Mouse (Mus musculus) G1E (cell line): Measurements from ENCODE around the gene Aldh2. TPM values are rescaled to one million over a fixed set of nuclear protein-coding genes. Genes with fewer than 3 reads are reported as not detected.

Source experiments
- ATAC-seq: 2 replicates; pipeline ENCODE4 v1.8.0; 2016; ENCODE audit warnings: mild to moderate bottlenecking; ENCODE audit not compliant: insufficient number of reproducible peaks, poor library complexity, low FRiP score, severe bottlenecking; ENCODE audit errors: extremely low read depth
- DNase-seq: peaks from one replicate; pipeline ENCODE4 v3.0.0; 2012; ENCODE audit warnings: low spot score
- H3K27me3 ChIP-seq: 2 replicates; pipeline ENCODE4 v1.6.1; 2012; ENCODE audit warnings: mild to moderate bottlenecking, low read length, inconsistent platforms; ENCODE audit not compliant: insufficient read depth
- H3K36me3 ChIP-seq: replicated peaks from 2 replicates; pipeline ENCODE3; 2012; ENCODE audit warnings: mild to moderate bottlenecking, inconsistent platforms
- H3K4me1 ChIP-seq: 2 replicates; pipeline ENCODE4 v1.6.1; 2012; ENCODE audit warnings: low read depth, low read length, inconsistent platforms, mixed read lengths; ENCODE audit not compliant: insufficient read depth
- H3K4me3 ChIP-seq: 2 replicates; pipeline ENCODE4 v1.5.1; 2012; ENCODE audit warnings: low read depth, mild to moderate bottlenecking, inconsistent platforms, low read length, moderate library complexity, mixed read lengths
- H3K9me3 ChIP-seq: replicated peaks from 2 replicates; pipeline ENCODE4 v1.6.1; 2012; ENCODE audit warnings: inconsistent platforms
- CTCF ChIP-seq: IDR thresholded peaks from 2 replicates; pipeline ENCODE4 v1.5.1; 2012; ENCODE audit warnings: low read depth, low read length, inconsistent platforms, mixed read lengths
- GATA1 ChIP-seq: IDR thresholded peaks from 2 replicates; pipeline ENCODE4 v1.6.1; 2012; ENCODE audit warnings: borderline replicate concordance, low read length, inconsistent platforms, mixed read lengths
- GATA2 ChIP-seq: IDR thresholded peaks from 2 replicates; pipeline ENCODE4 v1.6.1; 2012; ENCODE audit warnings: low read depth, low read length, inconsistent platforms, borderline replicate concordance
- POLR2AphosphoS5 ChIP-seq: IDR thresholded peaks from 2 replicates; pipeline ENCODE4 v1.6.1; 2012; ENCODE audit warnings: low read depth, low read length, inconsistent platforms; ENCODE audit not compliant: insufficient replicate concordance
- TAL1 ChIP-seq: conservative IDR thresholded peaks from 2 replicates; pipeline ENCODE4 v1.6.1; 2012; ENCODE audit warnings: low read depth, low read length, inconsistent platforms, mixed read lengths
- polyA plus RNA-seq: library from polyadenylated mRNA; stranded (reverse); fragments of >175 nt; gene quantifications from 2 replicates; pipeline ENCODE4 v1.2.3, GENCODE M21; 2012
- total RNA-seq, 2 experiments: library from RNA; stranded (forward) in 1 of 2; stranded (reverse) in 1 of 2; fragments of 200-1000 nt in 1 of 2; fragments of >200 nt in 1 of 2; fragmentation: Nextera tagmentation in 1 of 2; gene quantifications; 2 replicates each; pipeline ENCODE4 v1.2.3; 2014 to 2017

Gene Aldh2
- total and polyA plus RNA-seq, 3 experiments = 45.7 to 122 (median 117) TPM

DNA sequence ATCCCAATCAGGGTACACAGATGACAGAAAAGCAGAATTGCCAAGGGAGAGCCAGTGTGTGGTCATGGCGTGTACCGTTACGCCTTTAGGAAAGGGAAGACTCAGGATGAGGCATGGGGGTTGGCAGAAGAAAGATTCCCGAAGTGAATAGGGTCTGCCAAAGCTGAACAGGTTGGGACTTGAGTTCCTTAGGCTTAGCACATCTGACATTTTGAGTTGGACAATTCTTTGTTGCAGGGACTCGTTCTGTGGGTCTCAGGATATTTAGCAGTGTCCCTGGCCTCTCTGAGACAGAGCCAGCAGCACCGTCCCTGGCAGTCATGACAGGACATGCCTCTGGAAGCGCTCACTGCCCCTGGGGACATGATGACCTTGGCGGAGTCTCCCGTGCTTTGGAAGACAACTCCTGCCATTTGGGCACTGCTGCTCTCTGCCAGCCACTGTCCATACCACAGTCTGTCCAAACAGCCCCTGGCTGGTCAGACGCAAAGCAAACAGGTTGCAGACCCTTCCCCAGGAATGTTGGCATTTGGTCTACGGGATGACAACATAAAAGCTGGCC is 16.6 kb downstream of the Aldh2 start:
- H3K4me1 ChIP-seq = peaks cover 3% of the 10 kb centered on the region
- H3K27me3 ChIP-seq = peaks cover 10% of the 10 kb centered on the region
- no peaks in the 10 kb centered on the region for H3K9me3 ChIP-seq
- ATAC-seq = no peak
- H3K4me3 ChIP-seq = no peak overlapping the region
- no peak for TF ChIP-seq TAL1
- TF ChIP-seq GATA1 = no peak
- TF ChIP-seq POLR2AphosphoS5 = no peak
- no peak for TF ChIP-seq GATA2
- no peak for TF ChIP-seq CTCF
- DNase-seq = no peak
- H3K36me3 ChIP-seq = peaks cover 54% of the 10 kb centered on the region

DNA sequence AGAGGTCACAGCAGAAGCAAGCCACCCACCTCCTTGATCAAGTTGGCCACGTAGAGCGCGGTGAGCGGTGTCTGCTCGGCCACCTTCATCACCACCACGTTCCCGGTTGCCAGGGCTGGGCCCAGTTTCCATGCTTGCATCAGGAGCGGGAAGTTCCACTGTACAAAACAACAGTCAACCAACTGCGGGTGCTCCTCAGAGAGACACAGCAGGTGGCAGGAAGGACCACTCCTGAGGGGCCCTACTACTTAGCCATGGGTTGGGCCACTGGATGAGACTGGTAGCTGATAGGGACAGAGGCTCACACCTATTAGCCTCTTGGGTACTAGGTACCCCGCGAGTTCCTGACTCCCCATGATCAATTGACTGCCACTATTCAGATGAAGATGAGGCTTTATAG is 17.8 kb downstream of the Aldh2 start:
- ATAC-seq (no peak), DNase-seq (no peak)
- H3K36me3 ChIP-seq = peaks cover 64% of the 10 kb centered on the region
- no peaks in the 10 kb centered on the region for H3K9me3 ChIP-seq
- H3K27me3 ChIP-seq = peaks cover 11% of the 10 kb centered on the region
- TF ChIP-seq GATA2 (no peak), POLR2AphosphoS5 (no peak), CTCF (no peak), TAL1 (no peak), GATA1 (no peak)
- H3K4me1 ChIP-seq = no peaks in the 10 kb centered on the region
- no peak overlapping the region for H3K4me3 ChIP-seq

DNA sequence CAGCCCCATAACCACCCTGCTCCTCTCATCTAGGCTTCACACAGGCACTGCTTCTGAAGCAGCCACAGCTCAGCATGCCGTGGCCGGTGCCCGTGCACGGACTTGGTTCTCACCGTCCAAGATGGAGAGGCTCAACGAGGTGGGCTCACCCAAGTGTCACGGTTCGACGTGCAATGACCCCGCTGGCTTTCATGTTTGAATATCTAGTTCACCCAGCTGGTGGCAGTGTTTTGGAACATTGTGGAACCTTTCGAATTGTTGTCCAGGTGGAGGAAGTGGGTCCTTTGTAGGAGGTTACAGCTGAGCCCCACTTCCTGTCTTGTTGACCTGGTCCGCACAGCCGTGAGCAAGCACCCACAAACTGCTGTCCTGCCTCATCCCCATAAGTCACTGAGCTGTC is 19.5 kb downstream of the Aldh2 start:
- DNase-seq (no peak), ATAC-seq (no peak)
- TF ChIP-seq CTCF (no peak), GATA2 (no peak), POLR2AphosphoS5 (no peak), GATA1 (no peak), TAL1 (no peak)
- Histone ChIP-seq H3K9me3 (no peaks in the 10 kb centered on the region), H3K36me3 (peaks cover 66% of the 10 kb centered on the region), H3K27me3 (peaks cover 8% of the 10 kb centered on the region), H3K4me1 (no peaks in the 10 kb centered on the region), H3K4me3 (no peak overlapping the region)

DNA sequence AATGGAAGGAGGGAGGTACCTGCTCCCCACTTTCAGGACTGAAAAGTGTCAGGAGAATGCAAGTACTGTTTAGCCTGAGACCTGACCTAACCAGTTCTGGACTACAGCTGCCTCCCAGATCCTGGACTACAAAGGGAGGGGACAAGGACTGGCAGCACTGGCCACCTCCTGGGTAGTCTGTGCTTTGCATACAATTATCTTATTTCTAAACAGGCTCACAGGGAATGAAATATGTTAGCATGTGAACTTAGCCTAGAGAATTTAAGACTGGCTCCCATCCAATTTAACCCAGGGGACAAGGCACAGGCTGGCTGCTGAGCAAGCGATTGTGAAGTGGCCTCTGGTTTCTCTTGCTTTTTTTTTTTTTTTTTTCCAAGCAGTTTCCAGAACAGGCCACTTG is 22.8 kb downstream of the Aldh2 start:
- H3K27me3 ChIP-seq = peaks cover 15% of the 10 kb centered on the region
- TF ChIP-seq GATA2 = no peak
- no peak for TF ChIP-seq TAL1
- TF ChIP-seq CTCF = no peak
- TF ChIP-seq GATA1 = no peak

DNA sequence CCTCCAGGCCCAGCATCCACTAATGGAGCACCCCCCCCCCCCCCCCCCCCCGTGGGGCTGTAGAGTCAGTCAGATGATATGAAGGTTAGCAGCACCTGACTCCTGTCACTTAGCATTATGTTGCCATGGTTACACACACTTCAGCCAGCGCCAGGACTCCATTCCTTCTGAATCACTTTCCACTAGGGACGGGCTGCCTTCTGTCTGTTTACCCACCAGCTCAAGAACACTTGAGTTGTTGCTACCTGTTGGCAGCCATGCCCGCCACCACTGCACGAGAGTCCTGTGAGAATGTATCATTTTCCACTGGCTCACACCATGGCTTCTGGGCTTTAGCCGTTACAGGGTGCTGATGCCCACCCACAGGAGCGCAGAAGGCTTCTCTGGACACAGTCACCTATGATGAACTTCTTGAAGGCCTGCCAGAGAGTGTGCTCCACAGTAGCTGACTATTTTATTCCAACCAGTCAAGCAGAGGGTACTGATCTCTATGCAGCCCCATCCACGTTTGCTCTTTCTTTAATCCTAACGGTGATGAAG is 23.7 kb downstream of the Aldh2 start:
- H3K4me3 ChIP-seq = no peak overlapping the region
- ATAC-seq (no peak), DNase-seq (no peak)
- H3K4me1 ChIP-seq = peaks cover 3% of the 10 kb centered on the region; the same call in 1 of the 2 replicates
- H3K36me3 ChIP-seq = peaks cover 49% of the 10 kb centered on the region
- no peak for TF ChIP-seq POLR2AphosphoS5
- TF ChIP-seq GATA2 = no peak
- TF ChIP-seq CTCF = no peak
- TF ChIP-seq GATA1 = no peak
- no peak for TF ChIP-seq TAL1
- H3K9me3 ChIP-seq = no peaks in the 10 kb centered on the region
- H3K27me3 ChIP-seq = peaks cover 17% of the 10 kb centered on the region

More for the DNA sequence above, 22.8 kb downstream of the Aldh2 start:
- H3K4me3 ChIP-seq = no peak overlapping the region
- peaks cover 3% of the 10 kb centered on the region; the same call in 1 of the 2 replicates for H3K4me1 ChIP-seq
- H3K9me3 ChIP-seq = no peaks in the 10 kb centered on the region
- no peak for DNase-seq
- no peak for ATAC-seq
- H3K36me3 ChIP-seq = peaks cover 55% of the 10 kb centered on the region

DNA sequence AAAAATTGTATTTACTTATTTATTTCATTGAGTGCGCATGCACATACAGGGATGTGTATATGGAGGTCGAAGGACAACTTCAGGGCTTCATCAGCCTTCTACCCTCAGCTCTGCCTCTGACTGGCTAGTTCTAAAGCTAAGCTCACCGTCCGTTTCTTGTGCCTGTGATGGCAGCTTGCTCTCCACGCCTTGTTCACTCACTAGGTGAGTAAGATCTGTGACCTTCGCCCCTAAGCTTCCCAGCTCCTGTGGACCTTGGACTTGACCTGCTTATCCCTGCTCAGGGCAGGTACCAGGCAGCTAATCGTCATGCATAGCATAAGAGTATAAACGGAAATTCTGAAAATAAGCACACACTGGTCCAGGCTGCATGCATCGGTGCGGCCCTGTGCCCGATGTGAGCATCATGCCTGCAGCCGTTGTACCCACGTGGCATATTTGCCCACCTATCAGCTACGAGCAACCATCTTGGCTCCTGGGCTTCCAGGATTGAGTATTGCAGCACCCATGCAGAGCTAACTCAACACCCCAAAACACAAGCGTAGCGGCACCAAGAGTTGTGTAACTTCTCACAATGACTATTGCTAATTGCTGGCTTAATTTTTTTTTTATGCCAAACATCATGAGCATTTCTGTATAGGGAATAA is 27.5 kb downstream of the Aldh2 start:
- no peak for ATAC-seq
- no peak overlapping the region for H3K4me3 ChIP-seq
- peaks cover 8% of the 10 kb centered on the region for H3K4me1 ChIP-seq
- H3K9me3 ChIP-seq = no peaks in the 10 kb centered on the region
- H3K27me3 ChIP-seq = peaks cover 18% of the 10 kb centered on the region
- DNase-seq = no peak
- no peak for TF ChIP-seq CTCF
- no peak for TF ChIP-seq POLR2AphosphoS5
- TF ChIP-seq TAL1 = no peak
- no peak for TF ChIP-seq GATA1
- no peak for TF ChIP-seq GATA2
- peaks cover 17% of the 10 kb centered on the region for H3K36me3 ChIP-seq
